Mouse (Mus musculus) spleen, adult 2 months (tissue): ENCODE results near the gene Map3k21. TPM values are rescaled to one million over a fixed set of nuclear protein-coding genes. Genes with fewer than 3 reads are reported as not detected.

Experiments used
- DNase-seq, 2 experiments: peaks; one replicate each; pipeline versions ENCODE4 v3.0.0 to v3.0.0-alpha.2; 2012 to 2021; ENCODE audit warnings: low spot score in 2 of 2, low read depth in 1 of 2
- H3K27ac ChIP-seq: fragments of 200-500 bp; 2 replicates; pipeline ENCODE4 v1.5.1; 2012; ENCODE audit warnings: low read length, inconsistent platforms; ENCODE audit not compliant: insufficient read depth
- H3K27me3 ChIP-seq: fragments of 200-500 bp; 2 replicates; pipeline ENCODE4 v1.6.1; 2012; ENCODE audit warnings: mild to moderate bottlenecking, moderate library complexity, low read length, inconsistent platforms; ENCODE audit not compliant: control insufficient read depth, insufficient read depth
- H3K36me3 ChIP-seq: fragments of 200-500 bp; 2 replicates; pipeline ENCODE4 v1.6.1; 2012; ENCODE audit warnings: mild to moderate bottlenecking, low read length, inconsistent platforms; ENCODE audit not compliant: control insufficient read depth, insufficient read depth
- H3K4me1 ChIP-seq: fragments of 200-500 bp; 2 replicates; pipeline ENCODE4 v1.6.1; 2011; ENCODE audit warnings: inconsistent platforms; ENCODE audit not compliant: control insufficient read depth, insufficient read depth, insufficient read length
- H3K4me3 ChIP-seq: fragments of 200-500 bp; 2 replicates; pipeline ENCODE4 v1.5.1; 2011; ENCODE audit warnings: mild to moderate bottlenecking, inconsistent platforms; ENCODE audit not compliant: insufficient read depth, insufficient read length; ENCODE audit errors: extremely low read depth
- CTCF ChIP-seq: fragments of 200-500 bp; IDR thresholded peaks from 2 replicates; pipeline ENCODE4 v1.5.1; 2011; ENCODE audit warnings: mild to moderate bottlenecking, inconsistent platforms; ENCODE audit not compliant: insufficient read depth, insufficient read length, insufficient replicate concordance; ENCODE audit errors: extremely low read depth
- POLR2A ChIP-seq: fragments of 200-500 bp; IDR thresholded peaks from 2 replicates; pipeline ENCODE4 v1.6.1; 2011; ENCODE audit warnings: low read depth, low read length, inconsistent platforms
- WGBS: fragments of 180-500 bp; shearing (Covaris S2); methylation state at CpG from one replicate; pipeline ENCODE4 v1.1.7; 2018; 5-methylcytosine and 5-hydroxymethylcytosine counted together
- polyA plus RNA-seq: library from polyadenylated mRNA; depleted of rRNA; stranded (reverse); fragments of >200 nt; gene quantifications from 2 replicates; pipeline ENCODE4 v1.2.3, GENCODE M21; 2012

The Map3k21 gene
- polyA plus RNA-seq, 1 experiment: 0.06 TPM

GRCm38 (mm10) chr8:125922333-125922732, 12.1 kb downstream of the Map3k21 start:
- 89% methylated on average over 3 of the region's 3 CpGs for WGBS
- no peaks in the 10 kb centered on the region for H3K4me1 ChIP-seq
- H3K27me3 ChIP-seq: no peaks in the 10 kb centered on the region
- H3K36me3 ChIP-seq: no peaks in the 10 kb centered on the region
- TF ChIP-seq CTCF (no peak), POLR2A (no peak)
- no peak overlapping the region for H3K4me3 ChIP-seq
- no peak for DNase-seq
- H3K27ac ChIP-seq: no peak overlapping the region

- 81% methylated on average over 4 of the region's 4 CpGs for WGBS
- no peak overlapping the region for H3K27ac ChIP-seq
- no peaks in the 10 kb centered on the region for H3K36me3 ChIP-seq
- no peak for TF ChIP-seq POLR2A
- no peak for TF ChIP-seq CTCF
- DNase-seq: no peak
- no peaks in the 10 kb centered on the region for H3K4me1 ChIP-seq
- no peaks in the 10 kb centered on the region for H3K27me3 ChIP-seq
- H3K4me3 ChIP-seq: no peak overlapping the region
These were observed 16.4 kb downstream of the Map3k21 start for GRCm38 (mm10) chr8:125926636-125927035.

GRCm38 (mm10) chr8:125930276-125931046, 20.2 kb downstream of the Map3k21 start:
- no peaks in the 10 kb centered on the region for H3K36me3 ChIP-seq
- no peak for DNase-seq
- no peaks in the 10 kb centered on the region for H3K4me1 ChIP-seq
- TF ChIP-seq CTCF: no peak
- no peak for TF ChIP-seq POLR2A
- WGBS: 87% methylated on average over 11 of the region's 11 CpGs
- no peak overlapping the region for H3K27ac ChIP-seq
- H3K27me3 ChIP-seq: no peaks in the 10 kb centered on the region
- no peak overlapping the region for H3K4me3 ChIP-seq

GRCm38 (mm10) chr8:125931822-125932221, 21.6 kb downstream of the Map3k21 start:
- H3K4me1 ChIP-seq: no peaks in the 10 kb centered on the region
- no peak for DNase-seq
- H3K27ac ChIP-seq: no peak overlapping the region
- no peaks in the 10 kb centered on the region for H3K36me3 ChIP-seq
- no peak for TF ChIP-seq POLR2A
- no peak for TF ChIP-seq CTCF
- 94% methylated on average over 6 of the region's 6 CpGs for WGBS
- no peaks in the 10 kb centered on the region for H3K27me3 ChIP-seq
- no peak overlapping the region for H3K4me3 ChIP-seq

GRCm38 (mm10) chr8:125935649-125936048, 25.4 kb downstream of the Map3k21 start:
- no peak for TF ChIP-seq POLR2A
- TF ChIP-seq CTCF: peak; percentile 54; the same call in 1 of the 2 replicates
- DNase-seq: peak in 1 of 2 experiments; percentile 35
- WGBS: 40% methylated on average over 9 of the region's 9 CpGs
- Histone ChIP-seq H3K4me3 (no peak overlapping the region), H3K36me3 (no peaks in the 10 kb centered on the region), H3K4me1 (no peaks in the 10 kb centered on the region), H3K27me3 (no peaks in the 10 kb centered on the region), H3K27ac (no peak overlapping the region)

GRCm38 (mm10) chr8:125944511-125944910, 34.3 kb downstream of the Map3k21 start:
- WGBS: 86% methylated on average over 4 of the region's 4 CpGs
- DNase-seq: no peak
- no peak for TF ChIP-seq POLR2A
- TF ChIP-seq CTCF: no peak

GRCm38 (mm10) chr8:125948696-125949308, 38.6 kb downstream of the Map3k21 start:
- WGBS: 86% methylated on average over 9 of the region's 9 CpGs
- no peak for DNase-seq

More at GRCm38 (mm10) chr8:125944511-125944910, 34.3 kb downstream of the Map3k21 start:
- H3K27me3 ChIP-seq: no peaks in the 10 kb centered on the region
- H3K27ac ChIP-seq: no peak overlapping the region
- no peak overlapping the region for H3K4me3 ChIP-seq
- H3K4me1 ChIP-seq: no peaks in the 10 kb centered on the region
- H3K36me3 ChIP-seq: no peaks in the 10 kb centered on the region

More at GRCm38 (mm10) chr8:125948696-125949308, 38.6 kb downstream of the Map3k21 start:
- Histone ChIP-seq H3K4me3 (no peak overlapping the region), H3K27me3 (no peaks in the 10 kb centered on the region), H3K27ac (no peak overlapping the region), H3K4me1 (no peaks in the 10 kb centered on the region), H3K36me3 (no peaks in the 10 kb centered on the region)
- TF ChIP-seq CTCF: no peak
- TF ChIP-seq POLR2A: no peak
